ENCODE assay signal across 8 mouse cellular contexts in the genomic region with DNA sequence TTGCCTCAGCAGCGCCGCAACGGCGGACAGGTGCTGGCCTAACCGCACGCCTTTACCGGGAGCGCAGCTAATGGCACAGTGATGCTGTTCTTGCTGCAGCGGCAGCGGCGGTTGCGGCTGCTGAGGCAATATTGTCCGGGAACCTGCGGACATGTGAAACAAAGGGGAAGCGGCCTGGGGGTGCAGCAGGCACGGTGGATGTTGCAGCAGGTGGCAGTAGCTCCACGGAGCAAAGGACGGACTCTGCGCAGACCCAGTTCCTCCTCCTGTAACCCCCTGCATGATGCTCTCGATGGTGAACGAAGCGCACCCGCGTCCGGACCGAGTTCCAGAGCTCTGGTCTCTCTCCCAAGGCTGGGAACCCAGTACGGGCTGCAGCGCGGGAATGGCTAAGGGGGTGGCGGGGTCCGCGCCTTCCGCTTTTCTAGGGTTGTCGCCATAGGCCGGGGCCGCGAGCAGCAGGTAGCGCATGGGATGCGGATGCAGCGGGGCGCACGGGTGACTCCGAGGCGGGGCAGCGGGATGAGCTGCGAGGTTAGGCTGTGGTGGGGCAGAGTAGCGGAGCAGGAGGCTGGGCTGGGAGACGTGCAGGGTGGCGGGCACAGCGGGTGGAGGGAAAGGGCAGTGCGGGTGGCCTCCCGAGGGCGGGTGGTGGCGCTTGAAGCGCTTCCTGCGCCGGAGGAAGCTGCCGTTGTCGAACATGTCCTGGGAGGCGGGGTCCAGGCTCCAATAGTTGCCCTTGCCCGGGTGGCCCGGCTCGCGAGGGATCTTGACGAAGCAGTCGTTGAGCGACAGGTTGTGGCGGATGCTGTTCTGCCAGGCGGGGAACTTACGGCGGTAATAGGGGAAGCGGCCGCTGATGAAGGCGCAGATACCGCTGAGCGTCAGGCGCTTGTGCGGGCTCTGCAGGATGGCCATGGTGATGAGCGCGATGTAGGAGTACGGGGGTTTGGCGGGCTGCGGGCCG. TPM values are rescaled to one million over a fixed set of nuclear protein-coding genes. Genes with fewer than 3 reads are reported as not detected.
DNase-seq lines count a peak whose midpoint lies in the region; ATAC-seq and TF ChIP-seq lines count a peak whose summit lies in the region.

No protein-coding gene starts in this region.

- H3K4me1 ChIP-seq in forebrain, postnatal 0 days (ENCODE audit: insufficient read depth) = 0 out of 2 replicates have a peak, but pooled peaks cover 3% of the 10 kb centered on the region
- peaks cover 15% of the 10 kb centered on the region; the same call in 1 of the 2 replicates for H3K4me1 ChIP-seq in kidney, postnatal 0 days (replicated peaks; ENCODE audit: insufficient read depth, low read length)
- H3K4me1 ChIP-seq in midbrain, embryonic 15.5 days = peaks cover 30% of the 10 kb centered on the region

- TF ChIP-seq CTCF in Patski (IDR thresholded peaks at IDR 0.05) = no peak
- TF ChIP-seq CTCF in forebrain, postnatal 0 days (IDR thresholded peaks at IDR 0.05; ENCODE audit: low read depth) = no peak
- TF ChIP-seq CTCF in kidney, postnatal 0 days (IDR thresholded peaks at IDR 0.05; ENCODE audit: low read depth) = no peak

- in situ Hi-C loops in Patski (cut with MboI; ENCODE audit: low pct_unique_long_range_greater_than_20kb) = no loop called here

- no peaks in the 10 kb centered on the region for H3K9me3 ChIP-seq in forebrain, postnatal 0 days (ENCODE audit: low read length)
- H3K9me3 ChIP-seq in kidney, postnatal 0 days (replicated peaks; ENCODE audit: low read length) = no peaks in the 10 kb centered on the region
- H3K9me3 ChIP-seq in midbrain, embryonic 15.5 days = no peaks in the 10 kb centered on the region

- H3K4me3 ChIP-seq in forebrain, postnatal 0 days (ENCODE audit: low read depth, low read length) = peak overlapping the region; percentile 32
- H3K4me3 ChIP-seq in kidney, postnatal 0 days (replicated peaks; ENCODE audit: low read depth, low read length) = peak overlapping the region; percentile 35
- peak overlapping the region; percentile 36 for H3K4me3 ChIP-seq in midbrain, embryonic 15.5 days

- H3K27ac ChIP-seq in forebrain, postnatal 0 days (ENCODE audit: low read depth, low read length) = no peak overlapping the region
- no peak overlapping the region for H3K27ac ChIP-seq in kidney, postnatal 0 days
- no peak overlapping the region for H3K27ac ChIP-seq in midbrain, embryonic 15.5 days

- H3K36me3 ChIP-seq in forebrain, postnatal 0 days (ENCODE audit: insufficient read depth) = no peaks in the 10 kb centered on the region
- H3K36me3 ChIP-seq in kidney, postnatal 0 days (ENCODE audit: insufficient read depth, low read length) = no peaks in the 10 kb centered on the region
- H3K36me3 ChIP-seq in midbrain, embryonic 15.5 days (replicated peaks) = no peaks in the 10 kb centered on the region

- WGBS in forebrain, postnatal 0 days = 2% methylated on average over 77 of the region's 84 CpGs
- WGBS in kidney, postnatal 0 days = 1% methylated on average over 84 of the region's 84 CpGs
- WGBS in midbrain, embryonic 15.5 days = under 1% methylated on average over 83 of the region's 84 CpGs

- H3K27me3 ChIP-seq in Patski = peaks cover 88% of the 10 kb centered on the region
- H3K27me3 ChIP-seq in forebrain, postnatal 0 days (ENCODE audit: insufficient read depth, low read length) = peaks cover 49% of the 10 kb centered on the region
- peaks cover 69% of the 10 kb centered on the region for H3K27me3 ChIP-seq in kidney, postnatal 0 days (ENCODE audit: insufficient read depth, low read length)
- H3K27me3 ChIP-seq in midbrain, embryonic 15.5 days (replicated peaks) = peaks cover 81% of the 10 kb centered on the region

- CTCF ChIA-PET in Patski (lab: Charles Lee) = interaction anchor here (1.6 kb wide), 1 partner anchor 24 kb away, joined by 6 read pairs; no protein-coding TSS in a partner anchor

- DNase-seq in heart, adult 11 months = peak; percentile 89
- no peak for DNase-seq in heart, adult 8-10 months (ENCODE audit: low spot score)
- DNase-seq in Patski (ENCODE audit: low read depth, low spot score) = no peak
- DNase-seq in forebrain, postnatal 0 days = peak; percentile 35
- no peak for DNase-seq in kidney, postnatal 0 days (ENCODE audit: low spot score)
- no peak for DNase-seq in frontal cortex, postnatal 25 days (ENCODE audit: low spot score in 2 of 2)
- DNase-seq in layer of hippocampus, adult 11-12 months (ENCODE audit: low spot score) = no peak

- peak; percentile 21 for ATAC-seq in Patski
- peak; percentile 58 for ATAC-seq in forebrain, postnatal 0 days
- no peak for ATAC-seq in kidney, postnatal 0 days (replicated peaks; ENCODE audit: low FRiP score, low read depth)
- ATAC-seq in midbrain, embryonic 15.5 days (replicated peaks) = peak; percentile 57

- no peak overlapping the region for H3K9ac ChIP-seq in forebrain, postnatal 0 days
- H3K9ac ChIP-seq in kidney, postnatal 0 days (ENCODE audit: low read depth, low read length) = no peak overlapping the region
- H3K9ac ChIP-seq in midbrain, embryonic 15.5 days = no peak overlapping the region; the same call in 1 of the 2 replicates

- POLR2A ChIA-PET in Patski (lab: Charles Lee) = no interaction called here

- peak overlapping the region; percentile 58 for H3K4me2 ChIP-seq in forebrain, postnatal 0 days (ENCODE audit: low read depth)
- H3K4me2 ChIP-seq in kidney, postnatal 0 days (ENCODE audit: low read length) = peak overlapping the region; percentile 60
- H3K4me2 ChIP-seq in midbrain, embryonic 15.5 days = peak overlapping the region; percentile 62

RNA-seq across cellular contexts. Expression of a gene that starts 1.1 kb away (rescaled TPM):
- total RNA-seq in heart, adult 8-10 months (2022) = not detected
- 0.08 TPM for polyA plus RNA-seq in Patski (2021)
- not detected in 2 replicates for total RNA-seq in forebrain, postnatal 0 days (2014; rRNA removed)
- polyA plus RNA-seq in forebrain, postnatal 0 days (2015; fragmentation: Nextera tagmentation; extraction: Ambion mirVana) = not detected in 2 replicates
- polyA plus RNA-seq in kidney, postnatal 0 days (2015; fragmentation: Nextera tagmentation; extraction: Ambion mirVana) = not detected in 2 replicates
- polyA plus RNA-seq in midbrain, embryonic 15.5 days (2015; fragmentation: Nextera tagmentation; extraction: Ambion mirVana) = 0.17 TPM in 1 of 2 replicates, not detected in the other

RNA-seq across cellular contexts. Expression of a gene that starts 24.4 kb away (rescaled TPM):
- total RNA-seq in heart, adult 8-10 months (2022) = 1,000 to 10,000 TPM in 1 of 4 experiments, 100 to 1,000 TPM in 3; 952 to 1,033 (median 963) TPM
- polyA plus RNA-seq in Patski (2021) = 315 TPM
- total RNA-seq in forebrain, postnatal 0 days (2014; rRNA removed) = 39.2 and 65.9 TPM in 2 replicates
- 285 and 302 TPM in 2 replicates for polyA plus RNA-seq in forebrain, postnatal 0 days (2015; fragmentation: Nextera tagmentation; extraction: Ambion mirVana)
- polyA plus RNA-seq in kidney, postnatal 0 days (2015; fragmentation: Nextera tagmentation; extraction: Ambion mirVana) = 458 and 466 TPM in 2 replicates
- polyA plus RNA-seq in midbrain, embryonic 15.5 days (2015; fragmentation: Nextera tagmentation; extraction: Ambion mirVana) = 234 and 246 TPM in 2 replicates

RNA-seq across cellular contexts. Expression of a gene that starts 38.2 kb away (rescaled TPM):
- total RNA-seq in heart, adult 8-10 months (2022) = 100 to 1,000 TPM; 101 to 108 (median 103) TPM
- 4.0 TPM for polyA plus RNA-seq in Patski (2021)
- total RNA-seq in forebrain, postnatal 0 days (2014; rRNA removed) = 4.4 and 4.8 TPM in 2 replicates
- polyA plus RNA-seq in forebrain, postnatal 0 days (2015; fragmentation: Nextera tagmentation; extraction: Ambion mirVana) = 0.23 and 0.39 TPM in 2 replicates
- 0.87 and 0.96 TPM in 2 replicates for polyA plus RNA-seq in kidney, postnatal 0 days (2015; fragmentation: Nextera tagmentation; extraction: Ambion mirVana)
- polyA plus RNA-seq in midbrain, embryonic 15.5 days (2015; fragmentation: Nextera tagmentation; extraction: Ambion mirVana) = 0.44 and 0.74 TPM in 2 replicates

Comparison
In these comparisons a context has a peak if more than half of its experiments do, and no peak if none do; other contexts are left out.
1. DNase-seq: peak in heart, adult 11 months (single experiment) and forebrain, postnatal 0 days (single experiment); none in heart, adult 8-10 months (single experiment), Patski (single experiment), kidney, postnatal 0 days (single experiment), frontal cortex, postnatal 25 days (0 of 2) and layer of hippocampus, adult 11-12 months (single experiment).
2. Peak in every context shown above with its lines, with median percentiles within 50 percentile points of each other: H3K4me2 ChIP-seq and H3K4me3 ChIP-seq.